Mouse (Mus musculus) bone marrow macrophage, adult 2 months (primary cell): ENCODE measurements around the gene Uvrag.

Experiments used
- CTCF ChIP-seq: IDR thresholded peaks from 2 replicates; pipeline ENCODE4 v1.5.1; 2012; ENCODE audit warnings: low read depth, mild to moderate bottlenecking, low read length, moderate library complexity
- POLR2A ChIP-seq: IDR thresholded peaks from 2 replicates; pipeline ENCODE4 v1.6.1; 2012; ENCODE audit warnings: mild to moderate bottlenecking, low read depth, low read length, borderline replicate concordance

GRCm38 (mm10) chr7:99128965-99129364, 12.0 kb downstream of the Uvrag start:
- TF ChIP-seq CTCF (no peak), POLR2A (no peak)
